Mouse (Mus musculus): ENCODE measurements around the gene Wdr48.

- TF ChIP-seq EP300 (IDR thresholded peaks at IDR 0.05), result no peak
- no peak for TF ChIP-seq CTCF (IDR thresholded peaks at IDR 0.05)
Observed at GRCm38 (mm10) chr9:119893881-119894280, 797 bp upstream of the Wdr48 start.
